Comparison of ENCODE assay signal across 13 mouse cellular contexts in the genomic region with DNA sequence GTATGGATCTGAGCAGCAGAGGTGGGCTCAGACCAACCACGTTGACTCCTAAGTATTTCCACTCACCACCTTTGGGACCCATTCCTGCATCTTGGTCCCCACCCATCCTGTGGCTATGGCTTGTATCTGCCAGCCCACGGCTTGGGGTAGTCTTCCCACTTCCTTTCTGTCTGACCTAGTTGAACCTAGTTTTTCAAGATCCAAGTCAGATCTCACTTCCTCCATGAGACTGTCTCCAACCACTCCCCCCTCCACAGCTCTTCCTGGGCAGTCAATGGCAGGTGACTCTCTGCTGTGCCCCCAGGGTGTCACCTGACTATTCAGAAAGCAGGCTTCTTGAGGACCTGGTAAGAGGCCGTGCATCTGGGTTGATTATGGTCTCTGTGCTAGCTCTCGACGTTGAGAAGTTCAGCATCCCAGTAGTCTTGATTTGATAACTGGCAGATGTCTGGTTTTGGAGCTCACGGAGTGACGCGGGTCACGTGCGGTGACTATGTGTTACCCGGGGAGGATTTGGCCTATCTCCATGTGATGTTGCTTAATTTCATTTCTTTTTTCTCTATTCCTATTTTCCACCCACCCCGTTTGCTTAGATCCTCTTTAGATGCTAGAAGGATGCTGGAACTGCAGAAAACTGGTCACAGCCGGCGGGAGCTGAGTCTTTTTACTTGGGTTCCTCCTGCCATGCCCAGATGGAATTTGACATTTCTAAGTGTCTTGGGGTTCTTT.
DNase-seq lines count a peak whose midpoint lies in the region; ATAC-seq and TF ChIP-seq lines count a peak whose summit lies in the region.
"Had no signal": no experiment of that assay in that cellular context is flagged by ENCODE, and none has a peak within 500 bp of the region (broad histone marks: within the 10 kb centered on the region; RNA-seq: fewer than 3 reads in every experiment).

No protein-coding gene starts in this region.

- H3K9me3 ChIP-seq in limb, embryonic 13.5 days = no peaks in the 10 kb centered on the region
- no peaks in the 10 kb centered on the region for H3K9me3 ChIP-seq in limb, embryonic 10.5 days (replicated peaks)
- H3K9me3 ChIP-seq: heart, embryonic 10.5 days; hindbrain, embryonic 12.5 days had no signal

- no peak for TF ChIP-seq CTCF in bone marrow, adult 2 months (IDR thresholded peaks at IDR 0.05; ENCODE audit: control insufficient read depth, insufficient read depth, low read length)

- peaks cover 61% of the 10 kb centered on the region for H3K79me2 ChIP-seq in macrophage (ENCODE audit: inconsistent target)

- DNase-seq in limb, embryonic 10.5 days (ENCODE audit: low spot score) = no peak
- no peak for DNase-seq in urinary bladder, postnatal 10 days (ENCODE audit: low spot score)
- DNase-seq in ovary, postnatal 36 days (ENCODE audit: low spot score) = no peak
- DNase-seq: adrenal gland, postnatal 25 days; cerebellum, adult 11-12 months; kidney, adult 18-20 months had no signal

- peak overlapping the region; percentile 39; the same call in 1 of the 2 replicates for H3K27ac ChIP-seq in limb, embryonic 13.5 days
- H3K27ac ChIP-seq in limb, embryonic 10.5 days = no peak overlapping the region
- H3K27ac ChIP-seq in bone marrow, adult 2 months (ENCODE audit: control insufficient read depth, insufficient read depth, low read depth, low read length, poor library complexity) = peak overlapping the region; percentile 26
- H3K27ac ChIP-seq in macrophage = peak overlapping the region; percentile 91
- H3K27ac ChIP-seq: heart, embryonic 10.5 days; hindbrain, embryonic 12.5 days had no signal

- no peaks in the 10 kb centered on the region for H3K27me3 ChIP-seq in limb, embryonic 13.5 days
- H3K27me3 ChIP-seq in limb, embryonic 10.5 days (ENCODE audit: low read depth, poor library complexity, severe bottlenecking) = no peaks in the 10 kb centered on the region
- H3K27me3 ChIP-seq: hindbrain, embryonic 12.5 days had no signal

- no peak for ATAC-seq in limb, embryonic 13.5 days (ENCODE audit: low FRiP score, low read depth)
- ATAC-seq in CD4-positive, CD25-positive, alpha-beta regulatory T cell, adult 4 months = peak; percentile 49
- ATAC-seq: midbrain, embryonic 16.5 days had no signal

- TF ChIP-seq POLR2A in bone marrow, adult 2 months (IDR thresholded peaks at IDR 0.05; ENCODE audit: borderline replicate concordance, control insufficient read depth, low read depth, low read length) = no peak

- H3K36me3 ChIP-seq in limb, embryonic 13.5 days = peaks cover 13% of the 10 kb centered on the region; the same call in 1 of the 2 replicates
- H3K36me3 ChIP-seq in limb, embryonic 10.5 days = peaks cover 6% of the 10 kb centered on the region; the same call in 1 of the 2 replicates
- no peaks in the 10 kb centered on the region for H3K36me3 ChIP-seq in macrophage (ENCODE audit: inconsistent target)
- H3K36me3 ChIP-seq: heart, embryonic 10.5 days; hindbrain, embryonic 12.5 days had no signal

- WGBS in limb, embryonic 13.5 days = 90% methylated on average over 14 of the region's 14 CpGs
- 95% methylated on average over 14 of the region's 14 CpGs for WGBS in limb, embryonic 10.5 days
- 47% methylated on average over 14 of the region's 14 CpGs for WGBS in bone marrow, adult 2 months
- WGBS in macrophage (ENCODE audit: missing documents) = 14% methylated on average over 14 of the region's 14 CpGs

- no peak overlapping the region for H3K4me3 ChIP-seq in limb, embryonic 13.5 days
- no peak overlapping the region for H3K4me3 ChIP-seq in limb, embryonic 10.5 days
- H3K4me3 ChIP-seq in bone marrow, adult 2 months (replicated peaks; ENCODE audit: control insufficient read depth, low read depth, low read length) = no peak overlapping the region
- no peak overlapping the region for H3K4me3 ChIP-seq in macrophage (ENCODE audit: inconsistent target)
- H3K4me3 ChIP-seq: heart, embryonic 10.5 days; hindbrain, embryonic 12.5 days had no signal

- H3K4me1 ChIP-seq in limb, embryonic 13.5 days = peaks cover 13% of the 10 kb centered on the region
- no peaks in the 10 kb centered on the region for H3K4me1 ChIP-seq in limb, embryonic 10.5 days
- H3K4me1 ChIP-seq in bone marrow, adult 2 months (ENCODE audit: control insufficient read depth, insufficient read depth, low read length) = peaks cover 3% of the 10 kb centered on the region
- H3K4me1 ChIP-seq: hindbrain, embryonic 12.5 days had no signal

- H3K9ac ChIP-seq in limb, embryonic 13.5 days = no peak overlapping the region
- H3K9ac ChIP-seq: hindbrain, embryonic 12.5 days had no signal

- no peak overlapping the region for H3K4me2 ChIP-seq in limb, embryonic 13.5 days (replicated peaks)
- H3K4me2 ChIP-seq: hindbrain, embryonic 12.5 days had no signal
